Mouse (Mus musculus) midbrain, postnatal 0 days (tissue): ENCODE results near the gene Ppme1. TPM values are rescaled to one million over a fixed set of nuclear protein-coding genes. Genes with fewer than 3 reads are reported as not detected.
A peak's percentile ranks its signal among the peaks of the same experiment; 100 is the strongest.

Experiments
- ATAC-seq: fragments of 200-750 bp; cut with Nextera tagmentation; 2 replicates; pipeline ENCODE4 v1.8.0; 2017; ENCODE audit warnings: moderate number of reproducible peaks, mild to moderate bottlenecking, moderate TSS enrichment, moderate library complexity; ENCODE audit not compliant: low FRiP score
- DNase-seq: peaks from one replicate; pipeline ENCODE4 v3.0.0-alpha.2; 2015; ENCODE audit warnings: low spot score
- H3K27ac ChIP-seq: fragments of 300-500 bp; sonication (generic); 2 replicates; pipeline ENCODE4 v1.5.1; 2014; ENCODE audit warnings: low read depth, mild to moderate bottlenecking, low read length, mixed read lengths
- H3K27me3 ChIP-seq: fragments of 300-500 bp; sonication (generic); 2 replicates; pipeline ENCODE4 v1.6.1; 2014; ENCODE audit warnings: low read length, control low read depth, mixed read lengths; ENCODE audit not compliant: insufficient read depth
- H3K36me3 ChIP-seq: fragments of 300-500 bp; sonication (generic); 2 replicates; pipeline ENCODE4 v1.6.1; 2014; ENCODE audit warnings: low read length, control low read depth, mixed read lengths; ENCODE audit not compliant: insufficient read depth
- H3K4me1 ChIP-seq: fragments of 300-500 bp; sonication (generic); 2 replicates; pipeline ENCODE4 v1.6.1; 2014; ENCODE audit warnings: mild to moderate bottlenecking, control low read depth, antibody characterized with exemption, low read length, mixed read lengths; ENCODE audit not compliant: insufficient read depth
- H3K4me2 ChIP-seq: fragments of 300-500 bp; sonication (generic); 2 replicates; pipeline ENCODE4 v1.6.1; 2014; ENCODE audit warnings: low read depth, mild to moderate bottlenecking, low read length, mixed read lengths; ENCODE audit not compliant: poor library complexity, severe bottlenecking
- H3K4me3 ChIP-seq: fragments of 300-500 bp; sonication (generic); 2 replicates; pipeline ENCODE4 v1.5.1; 2014; ENCODE audit warnings: low read depth, mild to moderate bottlenecking, low read length, moderate library complexity
- H3K9ac ChIP-seq: fragments of 300-500 bp; sonication (generic); replicated peaks from 2 replicates; pipeline ENCODE4 v1.6.1; 2014; ENCODE audit warnings: mild to moderate bottlenecking, low read length, moderate library complexity, mixed read lengths; ENCODE audit not compliant: poor library complexity, severe bottlenecking
- H3K9me3 ChIP-seq: fragments of 300-500 bp; sonication (generic); 2 replicates; pipeline ENCODE4 v1.6.1; 2016; ENCODE audit warnings: low read length, control low read depth
- CTCF ChIP-seq: IDR thresholded peaks from 2 replicates; pipeline ENCODE4 v1.5.1; 2016; ENCODE audit warnings: antibody characterized with exemption, mild to moderate bottlenecking
- WGBS: fragments of 180-500 bp; shearing (Covaris S2); extraction: QIAGEN DNeasy Blood & Tissue Kit; methylation state at CpG from one replicate; pipeline ENCODE4 v1.1.7; 2014; 5-methylcytosine and 5-hydroxymethylcytosine counted together
- polyA plus RNA-seq: library from polyadenylated mRNA; unstranded; fragments of >200 nt; fragmentation: Nextera tagmentation; extraction: Ambion mirVana; gene quantifications from 2 replicates; pipeline ENCODE4 v1.2.1, GENCODE M21; 2015
- total RNA-seq: library from RNA; depleted of rRNA; stranded (reverse); fragments of >200 nt; gene quantifications from 2 replicates; pipeline ENCODE4 v1.2.3, GENCODE M21; 2014

Ppme1 gene
- total and polyA plus RNA-seq, 2 experiments from 2014 or later: 149 to 172 TPM

GRCm38 (mm10) chr7:100399231-100399913 is 27.3 kb upstream of the Ppme1 start:
- H3K9me3 ChIP-seq: no peaks in the 10 kb centered on the region
- H3K27me3 ChIP-seq: no peaks in the 10 kb centered on the region
- no peaks in the 10 kb centered on the region for H3K4me1 ChIP-seq
- 45% methylated on average over 8 of the region's 8 CpGs for WGBS
- DNase-seq: peak; percentile 34
- no peak for TF ChIP-seq CTCF
- no peak overlapping the region for H3K4me3 ChIP-seq
- no peak overlapping the region for H3K27ac ChIP-seq
- no peak overlapping the region for H3K4me2 ChIP-seq
- no peak for ATAC-seq
- H3K36me3 ChIP-seq: peaks cover 32% of the 10 kb centered on the region
- H3K9ac ChIP-seq: no peak overlapping the region

GRCm38 (mm10) chr7:100392265-100392664 is 20.2 kb upstream of the Ppme1 start:
- ATAC-seq (no peak), DNase-seq (peak; percentile 10)
- TF ChIP-seq CTCF: peak; percentile 44
- no peak overlapping the region for H3K27ac ChIP-seq
- 77% methylated on average over 2 of the region's 2 CpGs for WGBS
- H3K9me3 ChIP-seq: no peaks in the 10 kb centered on the region
- no peaks in the 10 kb centered on the region for H3K4me1 ChIP-seq
- no peak overlapping the region for H3K4me3 ChIP-seq
- no peak overlapping the region for H3K9ac ChIP-seq
- H3K36me3 ChIP-seq: peaks cover 35% of the 10 kb centered on the region
- H3K4me2 ChIP-seq: no peak overlapping the region
- H3K27me3 ChIP-seq: no peaks in the 10 kb centered on the region

- ATAC-seq (no peak), DNase-seq (no peak)
- H3K9me3 ChIP-seq: no peaks in the 10 kb centered on the region
- no peaks in the 10 kb centered on the region for H3K27me3 ChIP-seq
- no peak overlapping the region for H3K9ac ChIP-seq
- 84% methylated on average over 8 of the region's 8 CpGs for WGBS
- H3K27ac ChIP-seq: no peak overlapping the region
- H3K4me3 ChIP-seq: no peak overlapping the region
- H3K4me1 ChIP-seq: no peaks in the 10 kb centered on the region
- H3K36me3 ChIP-seq: peaks cover 28% of the 10 kb centered on the region
- no peak for TF ChIP-seq CTCF
- H3K4me2 ChIP-seq: no peak overlapping the region
Measured at GRCm38 (mm10) chr7:100390166-100390565, 18.1 kb upstream of the Ppme1 start.

- H3K36me3 ChIP-seq: peaks cover 22% of the 10 kb centered on the region
- no peak overlapping the region for H3K4me3 ChIP-seq
- ATAC-seq (no peak), DNase-seq (no peak)
- H3K4me1 ChIP-seq: no peaks in the 10 kb centered on the region
- WGBS: 94% methylated on average over 2 of the region's 2 CpGs
- H3K27me3 ChIP-seq: no peaks in the 10 kb centered on the region
- no peak for TF ChIP-seq CTCF
- H3K9me3 ChIP-seq: no peaks in the 10 kb centered on the region
- no peak overlapping the region for H3K9ac ChIP-seq
- H3K27ac ChIP-seq: no peak overlapping the region
- H3K4me2 ChIP-seq: no peak overlapping the region
Measured at GRCm38 (mm10) chr7:100388174-100388573, 16.1 kb upstream of the Ppme1 start.

- H3K4me1 ChIP-seq: no peaks in the 10 kb centered on the region
- TF ChIP-seq CTCF: no peak
- H3K4me2 ChIP-seq: no peak overlapping the region
- no peak overlapping the region for H3K27ac ChIP-seq
- H3K4me3 ChIP-seq: no peak overlapping the region
- ATAC-seq (no peak), DNase-seq (no peak)
- WGBS: 84% methylated on average over 2 of the region's 2 CpGs
- peaks cover 16% of the 10 kb centered on the region for H3K36me3 ChIP-seq
- no peak overlapping the region for H3K9ac ChIP-seq
- H3K9me3 ChIP-seq: no peaks in the 10 kb centered on the region
- no peaks in the 10 kb centered on the region for H3K27me3 ChIP-seq
Measured at GRCm38 (mm10) chr7:100383207-100383606, 11.1 kb upstream of the Ppme1 start.

GRCm38 (mm10) chr7:100381161-100381560 is 9.1 kb upstream of the Ppme1 start:
- H3K4me3 ChIP-seq: no peak overlapping the region
- no peak overlapping the region for H3K27ac ChIP-seq
- DNase-seq (no peak), ATAC-seq (no peak)
- no peaks in the 10 kb centered on the region for H3K27me3 ChIP-seq
- peaks cover 21% of the 10 kb centered on the region for H3K36me3 ChIP-seq
- no peak overlapping the region for H3K4me2 ChIP-seq
- H3K4me1 ChIP-seq: no peaks in the 10 kb centered on the region
- H3K9ac ChIP-seq: no peak overlapping the region
- no peaks in the 10 kb centered on the region for H3K9me3 ChIP-seq
- no peak for TF ChIP-seq CTCF
